Mouse (Mus musculus): Measurements from ENCODE around the gene Mindy1. TPM values are rescaled to one million over a fixed set of nuclear protein-coding genes. Genes with fewer than 3 reads are reported as not detected.

The Mindy1 gene
- polyA plus RNA-seq, 1 experiment: 96.8 TPM

- Histone ChIP-seq H3K27me3 (ENCODE audit: control insufficient read depth, insufficient read depth, low read length) (no peaks in the 10 kb centered on the region), H3K4me3 (replicated peaks; ENCODE audit: insufficient read depth, low read depth, low read length) (no peak overlapping the region), H3K4me1 (ENCODE audit: control insufficient read depth, insufficient read depth, low read length) (peaks cover 49% of the 10 kb centered on the region), H3K27ac (ENCODE audit: insufficient read depth, low read length) (peak overlapping the region; percentile 95)
- WGBS: 10% methylated on average over 5 of the region's 5 CpGs
- DNase-seq: peak; percentile 93 to 98
- TF ChIP-seq CTCF (IDR thresholded peaks at IDR 0.05; ENCODE audit: borderline replicate concordance, insufficient read depth, low read depth, low read length) (no peak), POLR2A (IDR thresholded peaks at IDR 0.05; ENCODE audit: borderline replicate concordance, insufficient read depth, low read length) (no peak)
These were observed 7.7 kb upstream of the Mindy1 start for GRCm38 (mm10) chr3:95273471-95273870.

GRCm38 (mm10) chr3:95274453-95274852, 6.7 kb upstream of the Mindy1 start:
- H3K4me1 ChIP-seq (ENCODE audit: control insufficient read depth, insufficient read depth, low read length): peaks cover 49% of the 10 kb centered on the region
- no peaks in the 10 kb centered on the region for H3K27me3 ChIP-seq (ENCODE audit: control insufficient read depth, insufficient read depth, low read length)
- peak overlapping the region; percentile 95 for H3K27ac ChIP-seq (ENCODE audit: insufficient read depth, low read length)
- no peak overlapping the region for H3K4me3 ChIP-seq (replicated peaks; ENCODE audit: insufficient read depth, low read depth, low read length)
- TF ChIP-seq CTCF (IDR thresholded peaks at IDR 0.05; ENCODE audit: borderline replicate concordance, insufficient read depth, low read depth, low read length) (no peak), POLR2A (IDR thresholded peaks at IDR 0.05; ENCODE audit: borderline replicate concordance, insufficient read depth, low read length) (no peak)
- DNase-seq: no peak
- 90% methylated on average over 4 of the region's 4 CpGs for WGBS

GRCm38 (mm10) chr3:95275161-95275560, 6.0 kb upstream of the Mindy1 start:
- Histone ChIP-seq H3K4me1 (ENCODE audit: control insufficient read depth, insufficient read depth, low read length) (peaks cover 49% of the 10 kb centered on the region), H3K27ac (ENCODE audit: insufficient read depth, low read length) (peak overlapping the region; percentile 25), H3K27me3 (ENCODE audit: control insufficient read depth, insufficient read depth, low read length) (no peaks in the 10 kb centered on the region), H3K4me3 (replicated peaks; ENCODE audit: insufficient read depth, low read depth, low read length) (no peak overlapping the region)
- 65% methylated on average over 6 of the region's 6 CpGs for WGBS
- no peak for DNase-seq
- TF ChIP-seq POLR2A (IDR thresholded peaks at IDR 0.05; ENCODE audit: borderline replicate concordance, insufficient read depth, low read length): no peak
- no peak for TF ChIP-seq CTCF (IDR thresholded peaks at IDR 0.05; ENCODE audit: borderline replicate concordance, insufficient read depth, low read depth, low read length)

- peak overlapping the region; percentile 31; the same call in 1 of the 2 replicates for H3K27ac ChIP-seq (ENCODE audit: insufficient read depth, low read length)
- no peak for DNase-seq
- H3K4me1 ChIP-seq (ENCODE audit: control insufficient read depth, insufficient read depth, low read length): peaks cover 43% of the 10 kb centered on the region
- WGBS: 71% methylated on average over 5 of the region's 5 CpGs
- no peak overlapping the region for H3K4me3 ChIP-seq (replicated peaks; ENCODE audit: insufficient read depth, low read depth, low read length)
- TF ChIP-seq CTCF (IDR thresholded peaks at IDR 0.05; ENCODE audit: borderline replicate concordance, insufficient read depth, low read depth, low read length) (no peak), POLR2A (IDR thresholded peaks at IDR 0.05; ENCODE audit: borderline replicate concordance, insufficient read depth, low read length) (no peak)
- H3K27me3 ChIP-seq (ENCODE audit: control insufficient read depth, insufficient read depth, low read length): no peaks in the 10 kb centered on the region
These were observed 4.7 kb upstream of the Mindy1 start for GRCm38 (mm10) chr3:95276428-95276934.

GRCm38 (mm10) chr3:95277149-95277551, 4.0 kb upstream of the Mindy1 start:
- TF ChIP-seq CTCF (IDR thresholded peaks at IDR 0.05; ENCODE audit: borderline replicate concordance, insufficient read depth, low read depth, low read length) (no peak), POLR2A (IDR thresholded peaks at IDR 0.05; ENCODE audit: borderline replicate concordance, insufficient read depth, low read length) (no peak)
- Histone ChIP-seq H3K27ac (ENCODE audit: insufficient read depth, low read length) (peak overlapping the region; percentile 60; the same call in 1 of the 2 replicates), H3K4me3 (replicated peaks; ENCODE audit: insufficient read depth, low read depth, low read length) (no peak overlapping the region), H3K4me1 (ENCODE audit: control insufficient read depth, insufficient read depth, low read length) (peaks cover 40% of the 10 kb centered on the region), H3K27me3 (ENCODE audit: control insufficient read depth, insufficient read depth, low read length) (no peaks in the 10 kb centered on the region)
- peak in 1 of 2 experiments; percentile 50 for DNase-seq
- WGBS: 4% methylated on average over 1 of the region's 1 CpGs

- TF ChIP-seq CTCF (IDR thresholded peaks at IDR 0.05; ENCODE audit: borderline replicate concordance, insufficient read depth, low read depth, low read length) (no peak), POLR2A (IDR thresholded peaks at IDR 0.05; ENCODE audit: borderline replicate concordance, insufficient read depth, low read length) (no peak)
- Histone ChIP-seq H3K27ac (ENCODE audit: insufficient read depth, low read length) (peak overlapping the region; percentile 93), H3K4me3 (replicated peaks; ENCODE audit: insufficient read depth, low read depth, low read length) (peak overlapping the region; percentile 75), H3K4me1 (ENCODE audit: control insufficient read depth, insufficient read depth, low read length) (peaks cover 17% of the 10 kb centered on the region), H3K27me3 (ENCODE audit: control insufficient read depth, insufficient read depth, low read length) (no peaks in the 10 kb centered on the region)
- 7% methylated on average over 8 of the region's 8 CpGs for WGBS
- peak in 1 of 2 experiments; percentile 55 for DNase-seq
These were observed 398 bp upstream of the Mindy1 start for GRCm38 (mm10) chr3:95280747-95281146.

- peak in 1 of 2 experiments; percentile 54 for DNase-seq
These were observed 1.3 kb downstream of the Mindy1 start for GRCm38 (mm10) chr3:95282381-95282864.

More at GRCm38 (mm10) chr3:95282381-95282864, 1.3 kb downstream of the Mindy1 start:
- H3K27me3 ChIP-seq (ENCODE audit: control insufficient read depth, insufficient read depth, low read length): no peaks in the 10 kb centered on the region
- H3K4me3 ChIP-seq (replicated peaks; ENCODE audit: insufficient read depth, low read depth, low read length): peak overlapping the region; percentile 84
- peak overlapping the region; percentile 97 for H3K27ac ChIP-seq (ENCODE audit: insufficient read depth, low read length)
- TF ChIP-seq POLR2A (IDR thresholded peaks at IDR 0.05; ENCODE audit: borderline replicate concordance, insufficient read depth, low read length) (no peak), CTCF (IDR thresholded peaks at IDR 0.05; ENCODE audit: borderline replicate concordance, insufficient read depth, low read depth, low read length) (no peak)
- H3K4me1 ChIP-seq (ENCODE audit: control insufficient read depth, insufficient read depth, low read length): peaks cover 9% of the 10 kb centered on the region; the same call in 1 of the 2 replicates
- under 1% methylated on average over 11 of the region's 11 CpGs for WGBS

Data from cerebellum, adult 2 months (tissue).